Mouse (Mus musculus) testis, adult 2 months (tissue): ENCODE data around the gene Krba1. TPM values are rescaled to one million over a fixed set of nuclear protein-coding genes. Genes with fewer than 3 reads are reported as not detected.
A peak's percentile ranks its signal among the peaks of the same experiment; 100 is the strongest.

Source experiments
- H3K27ac ChIP-seq: fragments of 200-500 bp; 2 replicates; pipeline ENCODE4 v1.5.1; 2012; ENCODE audit warnings: low read depth, low read length; ENCODE audit not compliant: control insufficient read depth, insufficient read depth
- H3K27me3 ChIP-seq: fragments of 200-500 bp; 2 replicates; pipeline ENCODE4 v1.6.1; 2012; ENCODE audit warnings: mild to moderate bottlenecking, low read length, moderate library complexity; ENCODE audit not compliant: control insufficient read depth, insufficient read depth
- H3K36me3 ChIP-seq: fragments of 200-500 bp; 2 replicates; pipeline ENCODE4 v1.6.1; 2012; ENCODE audit warnings: mild to moderate bottlenecking, low read length; ENCODE audit not compliant: control insufficient read depth, insufficient read depth
- H3K4me1 ChIP-seq: fragments of 200-500 bp; 2 replicates; pipeline ENCODE4 v1.6.1; 2012; ENCODE audit warnings: low read length; ENCODE audit not compliant: control insufficient read depth, insufficient read depth
- H3K4me3 ChIP-seq: fragments of 200-500 bp; 2 replicates; pipeline ENCODE4 v1.5.1; 2012; ENCODE audit warnings: low read depth, mild to moderate bottlenecking, low read length, moderate library complexity, mixed read lengths; ENCODE audit not compliant: control insufficient read depth
- CTCF ChIP-seq: fragments of 200-500 bp; IDR thresholded peaks from 2 replicates; pipeline ENCODE4 v1.5.1; 2012; ENCODE audit warnings: low read depth, mild to moderate bottlenecking, inconsistent platforms, low read length, moderate library complexity; ENCODE audit not compliant: control insufficient read depth, insufficient read depth, insufficient replicate concordance
- POLR2A ChIP-seq: fragments of 200-500 bp; IDR thresholded peaks from 2 replicates; pipeline ENCODE4 v1.6.1; 2012; ENCODE audit warnings: low read depth, mild to moderate bottlenecking, inconsistent platforms, low read length, moderate library complexity; ENCODE audit not compliant: control insufficient read depth
- polyA plus RNA-seq: library from polyadenylated mRNA; depleted of rRNA; stranded (reverse); fragments of >200 nt; gene quantifications from 2 replicates; pipeline ENCODE4 v1.2.3, GENCODE M21; 2012; rRNA removed

The Krba1 gene
- polyA plus RNA-seq: 54.8 and 60.1 TPM in 2 replicates

DNA sequence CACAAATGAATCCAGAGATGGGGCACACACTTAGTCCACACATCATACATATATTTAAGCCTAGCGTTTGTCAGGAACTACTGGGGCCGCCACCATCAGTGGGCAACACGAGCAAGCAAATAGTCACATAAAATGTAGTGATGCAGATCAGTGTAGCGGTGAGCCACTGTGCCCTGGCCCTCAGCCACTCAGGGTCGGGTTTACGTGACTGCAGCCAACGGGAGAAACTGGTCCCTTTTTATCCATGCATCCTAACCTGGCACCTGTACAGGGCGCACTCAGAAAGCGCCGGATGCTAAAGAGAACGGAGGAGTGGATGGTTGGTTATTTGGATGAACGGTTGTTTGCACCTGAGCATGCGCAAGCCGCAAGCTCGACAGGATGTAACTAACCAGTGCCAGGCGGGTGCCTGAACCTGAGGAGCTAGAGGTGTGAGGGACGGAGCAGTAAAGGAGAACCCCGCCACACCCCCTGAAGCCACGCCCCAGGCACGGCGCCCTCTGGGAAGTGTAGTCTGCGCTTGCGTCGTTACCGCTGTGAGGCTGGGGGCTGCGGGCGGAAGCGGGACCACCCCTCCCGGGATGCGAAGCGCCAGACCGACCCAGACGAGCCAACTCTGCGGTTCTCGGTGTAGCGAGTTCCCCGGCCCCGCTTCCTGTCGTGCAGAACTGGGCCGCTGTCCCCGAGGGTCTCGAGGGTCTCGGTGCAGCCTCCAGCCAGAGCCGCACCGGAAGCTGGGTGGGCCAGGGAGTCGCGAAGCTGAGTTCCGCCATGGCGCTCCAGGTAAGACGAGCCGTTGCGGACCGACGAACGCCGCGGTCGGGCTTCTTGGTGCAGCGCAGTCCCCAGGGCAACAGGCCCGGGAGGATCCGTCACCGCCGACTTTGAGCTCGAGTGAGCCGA is at the start of gene Krba1:
Krba1 (plus strand) TSS at position 482 of the 903 bp plus-strand sequence.
- H3K27ac ChIP-seq: peak within 1 kb of the TSS; percentile 94
- TF ChIP-seq CTCF (no peak), POLR2A (peak; percentile 32; the same call in 1 of the 2 replicates)
- no peaks in the 10 kb centered on the region for H3K36me3 ChIP-seq
- H3K4me1 ChIP-seq: peaks cover 7% of the 10 kb centered on the region
- H3K4me3 ChIP-seq: peak within 1 kb of the TSS; percentile 93
- no peaks in the 10 kb centered on the region for H3K27me3 ChIP-seq

DNA sequence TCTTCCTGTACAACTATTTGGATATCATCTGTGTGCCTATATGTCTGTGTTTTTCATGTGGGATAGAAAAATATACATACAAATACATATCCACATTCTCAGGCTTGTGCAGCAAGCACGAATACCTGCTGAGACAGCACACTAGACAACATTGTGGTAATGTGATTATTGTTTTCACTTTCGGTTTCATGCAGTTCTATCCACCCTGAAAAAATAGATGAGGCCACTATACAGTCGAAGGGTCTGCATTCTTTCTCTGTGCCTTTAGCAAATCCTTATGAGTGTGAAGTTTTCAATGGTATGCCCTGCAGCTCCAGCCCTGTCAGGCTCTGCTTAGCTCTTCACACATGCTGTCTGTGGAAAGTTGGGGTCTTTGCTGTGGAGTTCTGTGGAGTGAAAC is 36.5 kb upstream of the Krba1 start:
- no peaks in the 10 kb centered on the region for H3K27me3 ChIP-seq
- H3K27ac ChIP-seq: no peak overlapping the region
- no peak overlapping the region for H3K4me3 ChIP-seq
- no peaks in the 10 kb centered on the region for H3K36me3 ChIP-seq
- H3K4me1 ChIP-seq: no peaks in the 10 kb centered on the region
- TF ChIP-seq POLR2A (no peak), CTCF (no peak)

GRCm38 (mm10) chr6:48366322-48366996 is 28.9 kb upstream of the Krba1 start:
- TF ChIP-seq POLR2A (no peak), CTCF (no peak)

GRCm38 (mm10) chr6:48388221-48388620 is 7.2 kb upstream of the Krba1 start:
- H3K4me3 ChIP-seq: no peak overlapping the region
- no peaks in the 10 kb centered on the region for H3K36me3 ChIP-seq
- no peaks in the 10 kb centered on the region for H3K4me1 ChIP-seq
- TF ChIP-seq CTCF (no peak), POLR2A (no peak)
- no peak overlapping the region for H3K27ac ChIP-seq
- no peaks in the 10 kb centered on the region for H3K27me3 ChIP-seq

More at GRCm38 (mm10) chr6:48366322-48366996, 28.9 kb upstream of the Krba1 start:
- Histone ChIP-seq H3K27ac (no peak overlapping the region), H3K27me3 (no peaks in the 10 kb centered on the region), H3K4me1 (no peaks in the 10 kb centered on the region), H3K4me3 (no peak overlapping the region), H3K36me3 (no peaks in the 10 kb centered on the region)

GRCm38 (mm10) chr6:48393811-48394210 is 1.6 kb upstream of the Krba1 start:
- Histone ChIP-seq H3K27ac (no peak overlapping the region), H3K4me1 (peaks cover 7% of the 10 kb centered on the region), H3K27me3 (no peaks in the 10 kb centered on the region), H3K4me3 (no peak overlapping the region; the same call in 1 of the 2 replicates), H3K36me3 (no peaks in the 10 kb centered on the region)
- TF ChIP-seq CTCF: no peak
- no peak for TF ChIP-seq POLR2A

GRCm38 (mm10) chr6:48396008-48396595 is 716 bp downstream of the Krba1 start:
- Histone ChIP-seq H3K27ac (peak overlapping the region; percentile 94), H3K36me3 (no peaks in the 10 kb centered on the region)
- no peak; the same call in 1 of the 2 replicates for TF ChIP-seq POLR2A
- TF ChIP-seq CTCF: no peak

More at GRCm38 (mm10) chr6:48396008-48396595, 716 bp downstream of the Krba1 start:
- H3K4me3 ChIP-seq: peak overlapping the region; percentile 93
- no peaks in the 10 kb centered on the region for H3K27me3 ChIP-seq
- peaks cover 7% of the 10 kb centered on the region for H3K4me1 ChIP-seq
